ENCODE assay signal across 8 mouse cellular contexts in the genomic region with DNA sequence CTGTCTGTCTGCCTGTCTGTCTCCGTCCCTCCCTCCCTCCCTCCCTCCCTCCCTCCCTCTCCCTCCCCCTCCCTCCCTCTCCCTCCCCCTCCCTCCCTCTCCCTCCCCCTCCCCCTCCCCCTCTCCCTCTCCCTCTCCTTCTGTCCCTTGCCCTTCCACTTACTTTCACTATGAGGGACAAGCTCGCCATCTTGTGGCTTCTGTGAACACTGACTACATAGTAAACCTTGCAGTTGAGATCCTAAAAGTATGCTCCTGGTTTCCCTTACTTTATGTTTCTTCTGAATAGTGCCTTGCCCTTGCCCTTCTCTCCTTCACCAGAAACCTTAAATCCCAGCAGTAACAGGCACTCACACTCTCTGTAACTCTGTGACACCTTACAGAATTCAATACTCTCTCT.
A peak's percentile ranks its signal among the peaks of the same experiment; 100 is the strongest.
DNase-seq lines count a peak whose midpoint lies in the region; ATAC-seq and TF ChIP-seq lines count a peak whose summit lies in the region.

No protein-coding gene starts in this region.

- no peaks in the 10 kb centered on the region for H3K27me3 ChIP-seq in midbrain, embryonic 14.5 days (ENCODE audit: control insufficient read depth, insufficient read depth, low read length)
- no peaks in the 10 kb centered on the region for H3K27me3 ChIP-seq in midbrain, embryonic 15.5 days (replicated peaks)
- no peaks in the 10 kb centered on the region for H3K27me3 ChIP-seq in embryonic facial prominence, embryonic 11.5 days (ENCODE audit: control insufficient read depth, insufficient read depth, low read length)

- no peaks in the 10 kb centered on the region for H3K9me3 ChIP-seq in midbrain, embryonic 14.5 days (ENCODE audit: control insufficient read depth, low read length)
- H3K9me3 ChIP-seq in midbrain, embryonic 15.5 days, result no peaks in the 10 kb centered on the region
- no peaks in the 10 kb centered on the region for H3K9me3 ChIP-seq in embryonic facial prominence, embryonic 11.5 days (replicated peaks; ENCODE audit: control insufficient read depth, low read length)

- H3K27ac ChIP-seq in gastrocnemius, adult 2 months, result no peak overlapping the region
- no peak overlapping the region for H3K27ac ChIP-seq in midbrain, embryonic 14.5 days (replicated peaks; ENCODE audit: low read depth, low read length)
- no peak overlapping the region for H3K27ac ChIP-seq in midbrain, embryonic 15.5 days
- no peak overlapping the region for H3K27ac ChIP-seq in embryonic facial prominence, embryonic 11.5 days (replicated peaks; ENCODE audit: low read depth, low read length)

- no peak for ATAC-seq in midbrain, embryonic 14.5 days (ENCODE audit: low FRiP score, low TSS enrichment)
- ATAC-seq in midbrain, embryonic 15.5 days (replicated peaks), result no peak
- no peak for ATAC-seq in embryonic facial prominence, embryonic 11.5 days (replicated peaks; ENCODE audit: insufficient number of reproducible peaks, low FRiP score, low TSS enrichment, low read depth)

- no peaks in the 10 kb centered on the region for H3K36me3 ChIP-seq in midbrain, embryonic 14.5 days (ENCODE audit: control insufficient read depth, insufficient read depth, low read length)
- no peaks in the 10 kb centered on the region for H3K36me3 ChIP-seq in midbrain, embryonic 15.5 days (replicated peaks)
- no peaks in the 10 kb centered on the region for H3K36me3 ChIP-seq in embryonic facial prominence, embryonic 11.5 days (replicated peaks; ENCODE audit: control insufficient read depth, insufficient read depth, low read depth, low read length)

- peak; percentile 4; the same call in 1 of the 2 replicates for TF ChIP-seq CTCF in gastrocnemius, adult 2 months (IDR thresholded peaks at IDR 0.05)

- no peaks in the 10 kb centered on the region for H3K4me1 ChIP-seq in midbrain, embryonic 14.5 days (ENCODE audit: control insufficient read depth, insufficient read depth, low read length)
- no peaks in the 10 kb centered on the region for H3K4me1 ChIP-seq in midbrain, embryonic 15.5 days
- no peaks in the 10 kb centered on the region for H3K4me1 ChIP-seq in embryonic facial prominence, embryonic 11.5 days (ENCODE audit: control insufficient read depth, insufficient read depth, low read length)

- WGBS in midbrain, embryonic 14.5 days, result 25% methylated on average over 2 of the region's 2 CpGs
- WGBS in midbrain, embryonic 15.5 days, result 9% methylated on average over 2 of the region's 2 CpGs
- WGBS in embryonic facial prominence, embryonic 11.5 days, result 11% methylated on average over 2 of the region's 2 CpGs

- H3K4me2 ChIP-seq in midbrain, embryonic 14.5 days (ENCODE audit: low read length), result no peak overlapping the region
- H3K4me2 ChIP-seq in midbrain, embryonic 15.5 days, result no peak overlapping the region
- no peak overlapping the region for H3K4me2 ChIP-seq in embryonic facial prominence, embryonic 11.5 days (ENCODE audit: low read depth, low read length)

- no peak overlapping the region for H3K9ac ChIP-seq in midbrain, embryonic 14.5 days (replicated peaks; ENCODE audit: low read length)
- no peak overlapping the region for H3K9ac ChIP-seq in midbrain, embryonic 15.5 days
- H3K9ac ChIP-seq in embryonic facial prominence, embryonic 11.5 days (replicated peaks; ENCODE audit: low read length), result no peak overlapping the region

- no peak for DNase-seq in gastrocnemius, adult 2 months
- no peak for DNase-seq in gastrocnemius, postnatal 10 days
- peak; percentile 64 for DNase-seq in midbrain, embryonic 14.5 days
- DNase-seq in embryonic facial prominence, embryonic 11.5 days (ENCODE audit: low spot score), result peak; percentile 63
- DNase-seq in retina, embryonic 14.5 days (ENCODE audit: low spot score), result peak; percentile 51
- DNase-seq in spleen, postnatal 14 days (ENCODE audit: low spot score in 2 of 2), result no peak
- DNase-seq in T-cell, adult 2 months (ENCODE audit: low spot score), result no peak

- no peak overlapping the region for H3K4me3 ChIP-seq in gastrocnemius, adult 2 months
- no peak overlapping the region for H3K4me3 ChIP-seq in midbrain, embryonic 14.5 days (replicated peaks; ENCODE audit: low read depth, low read length)
- no peak overlapping the region for H3K4me3 ChIP-seq in midbrain, embryonic 15.5 days
- no peak overlapping the region for H3K4me3 ChIP-seq in embryonic facial prominence, embryonic 11.5 days (ENCODE audit: low read depth, low read length)

- intact Hi-C loops in gastrocnemius, adult 2 months (cut with DNase I), result no loop called here

Comparison
In these comparisons a context has a peak if more than half of its experiments do, and no peak if none do; other contexts are left out.
1. DNase-seq: peak in midbrain, embryonic 14.5 days (single experiment), embryonic facial prominence, embryonic 11.5 days (single experiment) and retina, embryonic 14.5 days (single experiment); none in gastrocnemius, adult 2 months (single experiment), gastrocnemius, postnatal 10 days (single experiment), spleen, postnatal 14 days (0 of 2) and T-cell, adult 2 months (single experiment).